Mouse (Mus musculus): ENCODE measurements around the gene Nhlrc2.

Gene Nhlrc2

GRCm38 (mm10) chr19:56563469-56563868 is 15.4 kb downstream of the Nhlrc2 start:
- no peak for DNase-seq (ENCODE audit: extremely low spot score, low spot score)

GRCm38 (mm10) chr19:56565358-56565757 is 17.3 kb downstream of the Nhlrc2 start:
- DNase-seq (ENCODE audit: extremely low spot score, low spot score): no peak

DNA sequence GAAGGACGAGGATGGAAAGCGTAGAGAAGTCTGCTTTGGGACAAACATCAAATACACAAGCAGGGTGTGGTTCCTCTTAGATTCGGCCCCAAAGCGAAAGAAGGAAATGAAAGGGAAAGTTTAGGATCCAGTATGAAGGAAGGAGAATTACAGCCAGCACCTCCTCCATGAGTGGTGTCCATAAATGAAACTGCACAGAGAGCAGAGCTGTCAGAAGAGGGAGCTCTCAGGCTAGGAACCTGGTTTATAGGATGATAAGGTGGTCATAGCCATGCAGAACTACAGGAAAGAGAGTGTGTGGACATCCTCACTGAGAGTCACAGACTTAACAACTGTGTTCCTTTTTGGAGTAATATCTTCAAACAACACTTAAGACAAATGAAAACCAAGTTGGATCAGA is 18.0 kb downstream of the Nhlrc2 start:
- no peak for DNase-seq (ENCODE audit: extremely low spot score, low spot score)

DNA sequence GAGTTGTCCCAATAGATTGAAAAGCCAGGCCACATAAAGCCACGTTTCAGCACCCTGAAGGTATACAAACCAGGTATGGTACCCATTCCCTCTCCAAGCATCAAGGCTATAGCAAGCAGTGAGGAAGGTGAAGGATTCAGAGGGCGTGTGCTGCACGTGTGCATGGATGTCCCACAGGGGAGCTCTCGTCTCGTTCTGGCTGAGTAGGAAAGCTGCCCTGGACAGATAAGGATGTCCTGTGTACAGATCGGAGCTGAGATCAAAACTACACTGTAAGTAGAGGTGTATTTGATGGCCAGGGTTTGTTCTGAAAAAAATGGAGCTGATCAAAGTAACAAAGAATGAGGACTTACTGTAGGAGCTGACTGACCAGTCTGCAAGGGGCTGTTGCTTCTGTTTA is 18.9 kb downstream of the Nhlrc2 start:
- DNase-seq (ENCODE audit: extremely low spot score, low spot score): no peak

DNA sequence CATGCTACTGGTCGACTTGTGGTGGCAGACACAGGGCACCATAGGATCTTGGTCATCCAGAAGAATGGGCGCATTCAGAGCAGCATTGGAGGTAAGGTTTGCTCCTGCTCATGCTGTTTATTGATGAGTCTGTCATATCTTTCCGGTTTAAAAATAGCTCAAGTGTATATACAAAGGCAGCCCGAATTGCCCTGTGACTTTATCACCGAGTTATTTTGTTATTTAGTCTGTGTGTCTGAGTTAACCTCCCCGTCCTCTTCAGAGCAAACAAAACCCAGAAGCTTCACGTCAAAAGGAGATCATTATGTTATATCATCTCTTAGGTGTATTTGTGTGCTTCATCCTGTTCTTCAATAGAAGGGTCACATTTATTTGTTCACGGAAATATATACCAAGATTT is 22.7 kb downstream of the Nhlrc2 start:
- DNase-seq (ENCODE audit: extremely low spot score, low spot score): no peak

- DNase-seq (ENCODE audit: extremely low spot score, low spot score): no peak
Observed at GRCm38 (mm10) chr19:56571234-56571633, 23.2 kb downstream of the Nhlrc2 start.

DNA sequence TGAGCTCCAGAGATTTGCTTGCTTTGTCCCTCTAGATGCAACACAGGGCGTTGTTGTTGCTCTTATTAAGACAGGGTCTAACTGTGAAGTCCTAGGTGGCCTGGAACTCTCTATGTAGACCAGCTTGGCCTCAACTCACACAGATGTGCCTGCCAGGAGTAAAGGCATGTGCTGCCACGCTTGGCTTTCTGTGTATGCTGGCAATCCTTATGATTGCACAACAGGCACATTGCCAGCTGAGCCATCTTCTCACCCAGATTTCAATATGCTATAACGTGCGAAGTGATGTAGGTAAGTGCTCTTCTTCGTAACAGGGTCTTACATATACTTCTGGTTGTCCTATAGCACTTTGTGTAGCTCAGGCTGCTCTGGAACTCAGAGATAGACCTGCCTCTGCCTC is 23.9 kb downstream of the Nhlrc2 start:
- DNase-seq (ENCODE audit: extremely low spot score, low spot score): no peak

DNA sequence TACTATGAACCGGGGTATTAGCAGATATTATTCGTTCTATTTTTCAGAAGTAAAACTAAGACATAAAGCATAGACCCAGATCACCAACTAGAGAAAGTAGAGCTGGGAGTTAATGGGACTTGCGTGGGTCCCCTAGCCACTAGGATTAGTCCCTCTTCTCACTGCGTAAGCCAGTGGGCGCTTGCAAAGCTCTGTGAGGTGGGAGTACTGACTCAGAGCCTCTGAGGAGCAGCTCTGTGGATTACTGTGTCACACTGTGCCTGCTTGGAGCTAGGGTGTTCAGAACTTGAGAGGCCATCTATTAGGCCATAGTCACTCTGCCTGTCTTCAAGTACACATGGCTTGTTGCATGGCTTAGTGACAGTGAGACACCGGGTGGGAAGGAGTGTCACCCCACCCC is 25.1 kb downstream of the Nhlrc2 start:
- DNase-seq (ENCODE audit: extremely low spot score, low spot score): no peak

DNA sequence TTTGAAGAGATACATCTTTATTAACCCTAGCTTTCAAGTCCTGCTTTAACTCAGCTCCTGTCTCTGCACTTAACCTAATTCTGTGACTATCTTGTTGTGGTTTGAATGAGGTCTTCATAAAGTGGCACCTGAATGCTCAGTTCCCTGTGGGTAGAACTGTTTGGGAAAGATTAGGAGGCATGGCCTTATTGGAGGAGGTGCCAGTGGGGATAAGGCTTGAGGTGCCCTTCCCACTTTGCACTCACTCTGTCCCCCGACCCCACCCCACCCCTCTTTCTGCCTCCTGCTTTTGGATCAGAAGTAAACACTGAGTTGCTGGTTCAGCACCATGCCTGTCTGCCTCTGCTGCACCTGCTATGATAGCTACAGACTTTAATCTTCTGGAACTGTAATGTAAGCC is 29.7 kb downstream of the Nhlrc2 start:
- DNase-seq (ENCODE audit: extremely low spot score, low spot score): no peak

- no peak for DNase-seq (ENCODE audit: extremely low spot score, low spot score)
Observed at GRCm38 (mm10) chr19:56581981-56582380, 33.9 kb downstream of the Nhlrc2 start.

GRCm38 (mm10) chr19:56583785-56584184 is 35.7 kb downstream of the Nhlrc2 start:
- no peak for DNase-seq (ENCODE audit: extremely low spot score, low spot score)

DNA sequence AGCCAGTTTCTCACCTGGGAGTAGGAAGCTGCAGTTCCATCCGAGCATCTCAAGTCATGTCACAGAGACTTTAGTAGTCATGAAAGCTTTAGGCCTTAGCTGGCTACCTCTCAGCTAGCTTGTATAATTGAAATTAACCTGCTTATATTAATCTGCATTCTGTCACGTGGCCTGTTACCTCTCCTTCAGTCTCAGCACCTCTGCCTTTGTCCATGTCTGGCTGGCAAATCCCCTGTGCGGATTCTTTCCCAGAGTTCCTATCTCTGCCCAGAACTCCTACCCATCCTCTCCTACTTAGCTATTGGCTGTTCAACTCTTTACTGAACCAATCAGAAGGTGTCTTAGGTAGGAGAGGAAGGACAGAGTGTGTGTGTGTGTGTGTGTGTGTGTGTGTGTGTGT is 36.2 kb downstream of the Nhlrc2 start:
- no peak for DNase-seq (ENCODE audit: extremely low spot score, low spot score)

DNA sequence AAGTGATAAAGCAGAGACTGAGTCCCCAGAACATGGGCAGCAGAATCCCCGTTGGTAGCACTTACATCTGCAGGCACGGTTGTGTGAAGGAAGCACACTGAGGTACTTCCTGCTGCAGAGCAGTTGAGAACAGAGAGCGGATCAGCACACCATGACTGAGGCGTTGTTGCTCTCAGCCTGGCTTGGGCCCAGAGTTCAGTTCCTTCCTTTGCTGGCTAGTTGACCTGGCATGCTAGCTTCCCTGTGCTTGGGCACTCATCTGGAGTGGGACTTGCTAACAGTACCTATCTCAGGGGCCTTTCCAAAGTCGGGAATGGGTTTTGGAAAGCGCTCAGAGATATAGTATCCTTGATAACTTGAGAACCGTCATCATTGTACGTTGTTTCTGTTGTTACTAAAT is 38.3 kb downstream of the Nhlrc2 start:
- no peak for DNase-seq (ENCODE audit: extremely low spot score, low spot score)

- no peak for DNase-seq (ENCODE audit: extremely low spot score, low spot score)
Observed at GRCm38 (mm10) chr19:56588205-56588626, 40.2 kb downstream of the Nhlrc2 start.

GRCm38 (mm10) chr19:56589008-56589407 is 40.9 kb downstream of the Nhlrc2 start:
- no peak for DNase-seq (ENCODE audit: extremely low spot score, low spot score)

DNA sequence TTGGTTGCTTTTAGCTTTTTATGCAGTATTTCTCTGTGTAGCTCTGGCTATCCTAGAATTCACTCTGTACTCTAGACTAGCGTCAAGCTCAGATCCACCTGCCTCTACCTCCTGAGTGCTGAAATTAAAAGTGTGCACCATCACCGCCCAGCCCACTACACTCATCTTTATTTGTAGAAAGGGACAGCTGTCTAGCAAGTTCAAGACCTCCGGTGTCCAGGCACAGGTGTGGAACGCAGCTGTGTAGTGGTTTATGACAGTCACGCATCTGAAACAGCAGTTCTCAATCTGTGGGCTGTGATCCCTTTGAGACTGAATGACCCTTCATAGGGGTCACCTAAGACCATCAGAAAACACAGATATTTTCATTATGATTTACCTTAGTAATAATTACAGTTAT is 41.4 kb downstream of the Nhlrc2 start:
- no peak for DNase-seq (ENCODE audit: extremely low spot score, low spot score)

DNA sequence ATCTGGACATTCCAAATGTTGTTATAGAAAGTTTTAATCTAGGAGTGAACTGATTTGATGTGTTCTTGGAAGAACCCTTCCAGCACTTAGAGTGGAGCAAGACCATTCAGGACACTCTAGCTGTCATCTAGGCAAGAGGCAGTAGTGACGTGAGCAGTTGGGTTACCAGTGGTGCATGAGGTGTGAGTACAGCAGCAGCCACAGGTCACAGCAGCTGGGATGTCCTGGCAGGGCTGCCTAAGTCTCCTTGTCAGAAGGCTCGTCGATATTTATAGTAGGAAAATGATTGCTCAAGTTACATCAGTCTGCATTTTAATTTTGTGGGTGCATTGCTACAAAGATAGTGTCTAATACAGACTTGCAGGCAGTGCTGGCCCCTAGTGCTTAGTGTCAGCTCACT is 42.2 kb downstream of the Nhlrc2 start:
- no peak for DNase-seq (ENCODE audit: extremely low spot score, low spot score)

DNA sequence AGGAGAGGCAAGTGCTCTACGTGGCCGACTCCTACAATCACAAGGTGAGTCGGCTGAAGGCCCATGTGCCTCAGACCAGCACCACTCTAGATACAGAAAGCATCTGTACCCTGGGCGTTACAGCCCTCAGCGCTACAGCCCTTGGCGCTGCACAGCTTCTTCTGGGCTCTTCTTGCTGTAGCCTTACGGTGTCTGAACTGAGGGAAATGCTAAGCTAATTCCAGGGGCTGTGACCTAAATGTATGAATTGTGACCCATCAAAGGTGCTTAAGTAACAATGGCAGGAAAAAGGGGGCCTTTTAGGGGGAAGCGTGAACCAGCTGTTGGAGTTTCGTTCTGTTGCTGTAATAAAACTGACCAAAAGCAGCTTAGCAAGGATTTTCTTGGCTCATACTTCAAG is 44.4 kb downstream of the Nhlrc2 start:
- DNase-seq (ENCODE audit: extremely low spot score, low spot score): no peak

GRCm38 (mm10) chr19:56599996-56600395 is 51.9 kb downstream of the Nhlrc2 start:
- no peak for DNase-seq (ENCODE audit: extremely low spot score, low spot score)

DNA sequence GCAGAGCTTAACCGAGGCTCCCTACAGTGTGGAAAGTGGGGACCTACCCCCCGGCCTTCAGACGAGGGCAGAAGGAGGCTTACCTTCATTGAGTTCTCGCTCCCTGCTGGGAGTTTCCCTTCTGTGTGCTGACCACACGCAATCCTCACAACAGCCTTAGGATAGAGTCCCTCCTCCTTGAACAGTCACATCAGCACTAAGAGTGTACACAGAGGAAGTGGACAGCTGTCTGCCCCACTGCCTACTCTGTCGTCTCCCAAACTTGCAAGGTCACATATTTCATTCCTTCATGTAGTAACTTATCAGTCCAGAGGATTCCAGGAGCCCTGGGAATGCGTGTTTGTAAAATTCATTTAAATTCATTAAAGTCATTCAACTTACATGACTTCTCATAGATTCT is 52.7 kb downstream of the Nhlrc2 start:
- no peak for DNase-seq (ENCODE audit: extremely low spot score, low spot score)

GRCm38 (mm10) chr19:56601901-56602347 is 53.9 kb downstream of the Nhlrc2 start:
- no peak for DNase-seq (ENCODE audit: extremely low spot score, low spot score)

DNA sequence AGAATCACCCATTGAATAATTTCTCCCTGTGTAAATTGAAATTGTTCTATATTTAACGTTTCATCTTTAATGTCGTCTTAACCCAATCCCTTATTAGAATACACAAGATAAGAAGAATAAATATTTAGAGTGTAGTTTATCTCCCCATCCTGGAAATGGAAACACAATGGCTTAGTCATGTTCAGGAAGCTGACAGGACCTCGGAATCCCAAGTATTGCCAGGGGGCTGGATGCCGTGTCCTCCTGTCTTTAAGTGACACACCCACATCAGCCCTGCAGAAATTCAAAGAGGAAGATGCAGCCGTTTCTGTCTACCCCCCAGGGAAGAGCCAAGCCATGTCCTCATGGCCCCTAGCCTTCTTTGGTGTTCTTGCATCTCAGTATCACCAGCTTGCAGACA is 60.9 kb downstream of the Nhlrc2 start:
- no peak for DNase-seq (ENCODE audit: extremely low spot score, low spot score)

DNA sequence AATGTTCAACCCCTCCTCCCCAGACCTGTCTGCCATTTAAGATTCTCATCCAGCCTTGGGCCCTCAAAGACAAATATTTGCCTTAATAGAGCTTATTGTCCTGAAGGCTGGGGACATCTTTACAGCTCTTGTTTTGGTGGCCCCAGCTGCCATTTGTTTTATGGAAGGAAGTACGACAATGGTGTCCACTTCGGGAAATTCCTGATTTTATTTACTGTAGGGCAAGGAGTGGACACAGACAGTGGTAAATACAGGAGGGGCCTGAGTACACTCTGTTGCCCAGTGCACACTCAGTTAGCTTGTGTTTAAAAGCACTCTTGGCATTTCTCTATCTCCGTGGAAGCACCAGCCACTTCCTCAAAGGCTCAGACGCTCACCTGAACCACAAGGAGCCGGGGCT is 66.1 kb downstream of the Nhlrc2 start:
- DNase-seq (ENCODE audit: extremely low spot score, low spot score): no peak

DNA sequence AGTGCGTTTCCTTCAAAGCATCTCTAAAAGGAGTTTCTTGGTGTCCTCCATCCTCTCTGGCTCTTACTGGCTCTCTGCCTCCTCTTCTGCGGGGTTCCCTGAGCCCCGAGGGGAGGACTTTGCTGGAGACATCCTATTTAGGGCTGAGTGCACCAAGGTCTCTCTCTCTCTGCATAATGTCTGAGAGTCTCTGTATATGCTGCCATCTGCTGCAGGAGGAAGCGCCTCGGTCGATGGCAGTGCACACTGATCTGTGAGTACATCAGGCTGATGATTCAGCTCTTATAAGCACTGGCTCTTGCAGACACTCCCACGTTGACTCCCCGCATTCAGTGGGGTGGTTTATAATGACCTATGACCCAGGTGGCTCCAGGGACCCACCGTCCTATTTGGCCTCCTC is 70.8 kb downstream of the Nhlrc2 start:
- DNase-seq (ENCODE audit: extremely low spot score, low spot score): no peak

Measured in neural tube, embryonic 10.5 days (tissue).